Mouse (Mus musculus) intestine, postnatal 0 days (tissue): ENCODE results near the gene F2rl1. TPM values are rescaled to one million over a fixed set of nuclear protein-coding genes. Genes with fewer than 3 reads are reported as not detected.
A peak's percentile ranks its signal among the peaks of the same experiment; 100 is the strongest.

ENCODE experiments used
- ATAC-seq: fragments of 200-750 bp; cut with Nextera tagmentation; 2 replicates; pipeline ENCODE4 v1.8.0; 2017; ENCODE audit warnings: mild to moderate bottlenecking, moderate TSS enrichment, moderate library complexity
- H3K27ac ChIP-seq: fragments of 300-500 bp; sonication (generic); 2 replicates; pipeline ENCODE4 v1.5.1; 2014; ENCODE audit warnings: mild to moderate bottlenecking, low read depth, low read length, moderate library complexity
- H3K27me3 ChIP-seq: fragments of 300-500 bp; sonication (generic); replicated peaks from 2 replicates; pipeline ENCODE4 v1.6.1; 2014; ENCODE audit warnings: low read length, mixed read lengths; ENCODE audit not compliant: control insufficient read depth, insufficient read depth
- H3K36me3 ChIP-seq: fragments of 300-500 bp; sonication (generic); 2 replicates; pipeline ENCODE4 v1.6.1; 2014; ENCODE audit warnings: mild to moderate bottlenecking, moderate library complexity; ENCODE audit not compliant: control insufficient read depth, insufficient read depth
- H3K4me1 ChIP-seq: fragments of 300-500 bp; sonication (generic); replicated peaks from 2 replicates; pipeline ENCODE4 v1.6.1; 2014; ENCODE audit warnings: antibody characterized with exemption, low read length, mixed read lengths; ENCODE audit not compliant: control insufficient read depth, insufficient read depth
- H3K4me2 ChIP-seq: fragments of 300-500 bp; sonication (generic); replicated peaks from 2 replicates; pipeline ENCODE4 v1.6.1; 2014; ENCODE audit warnings: low read depth, mild to moderate bottlenecking, moderate library complexity
- H3K4me3 ChIP-seq: fragments of 300-500 bp; sonication (generic); 2 replicates; pipeline ENCODE4 v1.5.1; 2014; ENCODE audit warnings: low read depth, low read length
- H3K9ac ChIP-seq: fragments of 300-500 bp; sonication (generic); 2 replicates; pipeline ENCODE4 v1.6.1; 2014; ENCODE audit warnings: mild to moderate bottlenecking, low read depth, low read length
- H3K9me3 ChIP-seq: fragments of 300-500 bp; sonication (generic); 2 replicates; pipeline ENCODE4 v1.6.1; 2016; ENCODE audit warnings: mixed run types; ENCODE audit not compliant: control insufficient read depth
- CTCF ChIP-seq: sonication (generic); IDR thresholded peaks from 2 replicates; pipeline ENCODE4 v1.5.1; 2016; ENCODE audit warnings: low read depth, mild to moderate bottlenecking, control low read depth, antibody characterized with exemption, moderate library complexity
- WGBS: fragments of 180-500 bp; shearing (Covaris S2); extraction: QIAGEN DNeasy Blood & Tissue Kit; methylation state at CpG from one replicate; pipeline ENCODE4 v1.1.7; 2014; 5-methylcytosine and 5-hydroxymethylcytosine counted together
- polyA plus RNA-seq: library from polyadenylated mRNA; unstranded; fragments of >200 nt; fragmentation: Nextera tagmentation; extraction: Ambion mirVana; gene quantifications from 2 replicates; pipeline ENCODE4 v1.2.1, GENCODE M21; 2015

Gene F2rl1
- polyA plus RNA-seq, 1 experiment from 2014 or later = 32.6 TPM

DNA sequence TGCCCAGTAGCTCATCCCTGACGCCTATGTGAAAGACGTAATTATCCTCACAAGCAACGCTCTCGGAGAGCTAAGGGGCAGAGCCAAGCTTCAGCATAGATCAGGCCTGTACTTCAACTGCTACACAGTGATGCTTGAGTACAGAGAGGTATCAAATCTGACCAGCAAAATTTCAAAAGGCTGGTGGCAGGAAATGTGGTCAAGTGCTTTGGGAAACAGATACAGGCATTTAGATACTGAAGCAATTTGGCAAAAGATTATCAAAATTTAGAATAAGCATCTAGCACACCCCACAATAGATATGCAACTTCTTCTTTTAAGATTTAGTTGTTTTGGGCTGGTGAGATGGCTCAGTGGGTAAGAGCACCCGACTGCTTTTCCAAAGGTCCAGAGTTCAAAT, 15.0 kb downstream of the F2rl1 start:
- H3K9me3 ChIP-seq = no peaks in the 10 kb centered on the region
- no peaks in the 10 kb centered on the region for H3K4me1 ChIP-seq
- TF ChIP-seq CTCF = no peak
- no peaks in the 10 kb centered on the region for H3K27me3 ChIP-seq
- WGBS = 95% methylated on average over 5 of the region's 5 CpGs
- no peak overlapping the region for H3K4me2 ChIP-seq
- no peak for ATAC-seq
- no peak overlapping the region for H3K9ac ChIP-seq
- H3K36me3 ChIP-seq = peaks cover 22% of the 10 kb centered on the region; the same call in 1 of the 2 replicates
- H3K4me3 ChIP-seq = no peak overlapping the region
- H3K27ac ChIP-seq = no peak overlapping the region

DNA sequence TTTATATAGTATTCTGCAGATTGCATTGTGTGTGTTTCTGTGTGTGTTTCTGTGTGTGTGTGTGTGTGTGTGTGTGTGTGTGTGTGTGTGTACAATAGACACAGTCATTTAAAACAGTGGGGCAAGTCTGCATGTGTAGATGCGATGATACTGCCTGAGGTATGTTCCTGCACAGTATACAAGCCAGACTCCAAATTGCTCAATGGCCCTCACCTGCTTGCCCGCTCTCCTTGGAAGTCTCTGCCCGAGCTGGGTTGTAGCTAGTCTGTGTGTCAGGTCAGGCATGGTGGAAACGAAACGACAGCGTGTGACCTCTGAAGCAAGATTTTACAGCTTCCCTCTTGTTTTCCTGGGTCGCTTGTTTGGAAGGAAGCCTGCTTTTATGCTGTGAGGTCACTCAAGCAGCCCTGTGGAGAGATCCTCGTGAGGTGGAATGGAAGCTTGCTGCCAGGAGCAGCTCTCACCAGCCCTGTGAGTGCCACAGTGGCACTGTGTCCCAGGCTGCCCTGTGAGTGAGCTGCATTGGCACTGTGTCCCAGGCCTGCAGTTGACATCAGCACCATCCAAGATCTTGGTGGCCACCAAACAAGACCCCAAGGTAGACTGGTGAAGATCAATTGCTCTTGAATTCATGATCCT, 21.6 kb downstream of the F2rl1 start:
- Histone ChIP-seq H3K4me3 (no peak overlapping the region), H3K9me3 (no peaks in the 10 kb centered on the region), H3K36me3 (no peaks in the 10 kb centered on the region), H3K9ac (no peak overlapping the region), H3K4me2 (no peak overlapping the region), H3K27ac (no peak overlapping the region), H3K27me3 (no peaks in the 10 kb centered on the region), H3K4me1 (no peaks in the 10 kb centered on the region)
- 58% methylated on average over 8 of the region's 8 CpGs for WGBS
- ATAC-seq = no peak
- no peak for TF ChIP-seq CTCF

DNA sequence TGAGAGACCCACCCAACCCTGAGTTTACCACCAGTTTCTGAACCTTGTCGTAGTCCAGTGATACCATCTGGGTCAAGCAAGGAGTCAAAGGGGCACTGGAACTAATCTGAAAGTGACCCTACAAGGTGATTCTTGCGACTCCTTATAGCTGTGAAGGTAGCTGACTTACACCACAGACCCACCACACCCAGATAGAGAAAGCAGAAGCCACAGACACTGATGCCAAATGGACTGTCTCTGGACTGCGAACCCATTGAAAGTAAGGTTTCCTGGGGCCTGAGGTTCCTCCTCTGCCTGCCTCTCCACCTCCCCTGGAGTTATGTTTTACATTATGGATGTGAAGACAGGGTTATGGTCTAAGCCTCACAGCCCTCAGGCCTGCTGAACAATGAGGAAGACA, 28.4 kb downstream of the F2rl1 start:
- 90% methylated on average over 3 of the region's 3 CpGs for WGBS
- no peaks in the 10 kb centered on the region for H3K9me3 ChIP-seq
- H3K36me3 ChIP-seq = no peaks in the 10 kb centered on the region
- H3K4me2 ChIP-seq = no peak overlapping the region
- H3K4me1 ChIP-seq = no peaks in the 10 kb centered on the region; the same call in 1 of the 2 replicates
- H3K4me3 ChIP-seq = no peak overlapping the region
- ATAC-seq = no peak
- no peak overlapping the region for H3K9ac ChIP-seq
- no peaks in the 10 kb centered on the region for H3K27me3 ChIP-seq
- no peak overlapping the region for H3K27ac ChIP-seq
- TF ChIP-seq CTCF = no peak

DNA sequence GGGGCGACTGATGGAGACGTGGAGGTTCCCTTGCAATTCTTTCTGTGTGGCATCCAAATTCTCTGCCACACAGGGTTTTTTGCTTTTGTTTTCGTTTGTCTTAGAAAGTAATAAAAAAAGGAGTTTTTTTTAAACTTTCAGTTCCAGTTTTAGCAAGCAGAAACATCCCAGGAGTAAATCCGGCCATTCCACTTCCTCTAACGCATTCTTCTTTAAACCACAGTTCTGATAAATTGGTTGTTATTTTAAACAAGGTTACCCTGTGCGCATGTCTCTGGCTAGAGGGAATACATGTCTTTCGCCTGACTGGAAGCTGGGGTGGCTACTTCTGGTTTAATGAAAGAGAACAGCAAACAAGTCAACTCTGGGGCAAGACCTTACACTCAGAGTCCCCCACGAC, 30.2 kb downstream of the F2rl1 start:
- Histone ChIP-seq H3K27me3 (no peaks in the 10 kb centered on the region), H3K4me1 (no peaks in the 10 kb centered on the region; the same call in 1 of the 2 replicates), H3K27ac (no peak overlapping the region), H3K4me3 (no peak overlapping the region), H3K9ac (no peak overlapping the region), H3K36me3 (no peaks in the 10 kb centered on the region), H3K4me2 (no peak overlapping the region), H3K9me3 (no peaks in the 10 kb centered on the region)
- WGBS = 60% methylated on average over 8 of the region's 8 CpGs
- no peak for TF ChIP-seq CTCF
- no peak for ATAC-seq

DNA sequence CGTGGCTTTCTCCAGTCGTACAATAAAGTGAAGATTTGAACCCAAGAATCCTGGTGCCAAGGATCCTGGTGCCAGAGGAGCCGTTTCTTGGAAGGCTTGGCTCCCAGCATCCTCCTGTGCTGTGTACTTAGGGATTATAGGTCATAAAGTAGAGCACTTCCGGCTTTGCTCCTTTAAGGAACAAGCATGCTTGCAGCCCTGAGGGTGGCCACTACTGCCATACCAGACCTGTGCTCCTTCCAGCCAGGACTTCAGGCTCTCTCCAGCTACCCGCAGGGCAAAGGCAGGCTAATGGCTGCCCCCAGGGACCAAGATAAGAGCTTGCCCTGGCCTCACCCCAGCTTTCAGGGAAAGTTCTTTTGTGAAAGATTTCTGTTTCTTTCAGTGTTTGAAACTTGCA, 31.7 kb downstream of the F2rl1 start:
- Histone ChIP-seq H3K9me3 (no peaks in the 10 kb centered on the region), H3K4me1 (no peaks in the 10 kb centered on the region; the same call in 1 of the 2 replicates), H3K4me2 (no peak overlapping the region), H3K9ac (no peak overlapping the region), H3K36me3 (no peaks in the 10 kb centered on the region), H3K27me3 (no peaks in the 10 kb centered on the region), H3K27ac (peak overlapping the region; percentile 4; the same call in 1 of the 2 replicates), H3K4me3 (no peak overlapping the region)
- WGBS = 30% methylated on average over 5 of the region's 5 CpGs
- ATAC-seq = peak; percentile 61
- TF ChIP-seq CTCF = no peak

DNA sequence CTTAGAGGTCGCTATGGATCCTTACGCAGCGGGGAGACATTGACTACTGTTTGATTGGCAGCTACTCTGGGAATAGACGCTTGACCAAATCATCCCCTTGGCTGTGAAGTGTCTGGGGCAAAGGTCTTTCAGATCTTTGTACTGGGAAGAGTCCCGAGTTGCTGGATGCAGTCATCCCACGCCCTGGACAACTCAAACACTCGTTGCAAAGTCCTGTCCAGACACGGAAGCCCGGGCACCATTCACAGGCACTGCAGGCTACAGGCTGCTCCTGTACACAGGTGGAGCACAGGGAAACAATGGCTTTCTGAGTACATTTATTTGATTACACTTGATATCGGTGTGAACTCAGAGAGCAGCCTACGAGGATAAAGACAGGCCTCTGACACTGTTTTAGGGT, 33.7 kb downstream of the F2rl1 start:
- H3K9me3 ChIP-seq = no peaks in the 10 kb centered on the region
- H3K4me3 ChIP-seq = no peak overlapping the region
- peak; percentile 86 for ATAC-seq
- TF ChIP-seq CTCF = no peak
- WGBS = 38% methylated on average over 11 of the region's 11 CpGs
- H3K27ac ChIP-seq = peak overlapping the region; percentile 57
- H3K27me3 ChIP-seq = no peaks in the 10 kb centered on the region
- no peak overlapping the region for H3K4me2 ChIP-seq
- H3K36me3 ChIP-seq = no peaks in the 10 kb centered on the region
- no peak overlapping the region for H3K9ac ChIP-seq
- H3K4me1 ChIP-seq = peaks cover 3% of the 10 kb centered on the region; the same call in 1 of the 2 replicates

DNA sequence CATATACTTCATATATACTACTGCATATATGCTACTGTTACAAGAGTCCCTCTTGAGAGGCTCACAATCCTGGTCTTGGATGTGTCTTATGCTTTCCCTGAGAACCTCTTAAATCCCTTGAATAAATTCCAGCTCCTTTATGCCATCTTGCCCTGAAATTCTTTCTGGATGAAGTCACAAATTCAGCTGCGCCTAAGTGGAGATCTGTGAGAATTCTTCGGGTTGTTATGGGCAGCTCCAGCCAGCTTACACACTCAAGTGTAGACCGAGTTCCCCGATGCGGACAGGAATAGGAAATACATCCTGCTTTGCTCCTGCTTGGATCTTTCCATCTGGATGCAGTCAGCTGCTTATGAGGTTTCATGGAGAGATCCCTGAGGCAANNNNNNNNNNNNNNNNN, 40.4 kb downstream of the F2rl1 start:
- no peak overlapping the region for H3K9ac ChIP-seq
- no peaks in the 10 kb centered on the region for H3K27me3 ChIP-seq
- no peak overlapping the region for H3K4me2 ChIP-seq
- 0 out of 2 replicates have a peak, but pooled peaks cover 3% of the 10 kb centered on the region for H3K4me1 ChIP-seq
- TF ChIP-seq CTCF = no peak
- WGBS = 34% methylated on average over 5 of the region's 5 CpGs
- no peaks in the 10 kb centered on the region for H3K9me3 ChIP-seq
- no peak for ATAC-seq
- H3K4me3 ChIP-seq = no peak overlapping the region
- H3K36me3 ChIP-seq = no peaks in the 10 kb centered on the region
- no peak overlapping the region for H3K27ac ChIP-seq
